Mouse (Mus musculus): ENCODE results near the gene Tmcc3. TPM values are rescaled to one million over a fixed set of nuclear protein-coding genes. Genes with fewer than 3 reads are reported as not detected.

The Tmcc3 gene
- polyA plus RNA-seq, 1 experiment: 0.01 TPM

- peaks cover 25% of the 10 kb centered on the region for H3K27me3 ChIP-seq (ENCODE audit: control insufficient read depth)
- TF ChIP-seq GATA1 (IDR thresholded peaks at IDR 0.05; ENCODE audit: low read length) (no peak), TAL1 (IDR thresholded peaks at IDR 0.05; ENCODE audit: low read length) (no peak)
- peaks cover 2% of the 10 kb centered on the region for H3K4me1 ChIP-seq (ENCODE audit: control insufficient read depth)
- H3K9me3 ChIP-seq (ENCODE audit: control insufficient read depth, low read length): peaks cover 4% of the 10 kb centered on the region; the same call in 1 of the 2 replicates
- H3K4me3 ChIP-seq (replicated peaks): no peak overlapping the region
- no peaks in the 10 kb centered on the region for H3K36me3 ChIP-seq (ENCODE audit: control insufficient read depth)
These were observed 1.4 kb downstream of the Tmcc3 start for GRCm38 (mm10) chr10:94313146-94313545.

- H3K27me3 ChIP-seq (ENCODE audit: control insufficient read depth): no peaks in the 10 kb centered on the region; the same call in 1 of the 2 replicates
- no peaks in the 10 kb centered on the region for H3K4me1 ChIP-seq (ENCODE audit: control insufficient read depth)
- TF ChIP-seq GATA1 (IDR thresholded peaks at IDR 0.05; ENCODE audit: low read length): no peak
- TF ChIP-seq TAL1 (IDR thresholded peaks at IDR 0.05; ENCODE audit: low read length): no peak
- H3K4me3 ChIP-seq (replicated peaks): no peak overlapping the region
- no peaks in the 10 kb centered on the region for H3K9me3 ChIP-seq (ENCODE audit: control insufficient read depth, low read length)
- H3K36me3 ChIP-seq (ENCODE audit: control insufficient read depth): no peaks in the 10 kb centered on the region
These were observed 6.8 kb downstream of the Tmcc3 start for GRCm38 (mm10) chr10:94318574-94318973.

GRCm38 (mm10) chr10:94329962-94330361 lies 18.2 kb downstream of the Tmcc3 start:
- Histone ChIP-seq H3K4me3 (replicated peaks) (no peak overlapping the region), H3K27me3 (ENCODE audit: control insufficient read depth) (no peaks in the 10 kb centered on the region), H3K9me3 (ENCODE audit: control insufficient read depth, low read length) (peaks cover 6% of the 10 kb centered on the region), H3K4me1 (ENCODE audit: control insufficient read depth) (no peaks in the 10 kb centered on the region), H3K36me3 (ENCODE audit: control insufficient read depth) (no peaks in the 10 kb centered on the region)
- no peak for TF ChIP-seq TAL1 (IDR thresholded peaks at IDR 0.05; ENCODE audit: low read length)
- no peak for TF ChIP-seq GATA1 (IDR thresholded peaks at IDR 0.05; ENCODE audit: low read length)

GRCm38 (mm10) chr10:94332358-94333137 lies 20.8 kb downstream of the Tmcc3 start:
- Histone ChIP-seq H3K4me3 (replicated peaks) (no peak overlapping the region), H3K36me3 (ENCODE audit: control insufficient read depth) (no peaks in the 10 kb centered on the region), H3K4me1 (ENCODE audit: control insufficient read depth) (no peaks in the 10 kb centered on the region), H3K27me3 (ENCODE audit: control insufficient read depth) (no peaks in the 10 kb centered on the region), H3K9me3 (ENCODE audit: control insufficient read depth, low read length) (no peaks in the 10 kb centered on the region; the same call in 1 of the 2 replicates)
- no peak for TF ChIP-seq TAL1 (IDR thresholded peaks at IDR 0.05; ENCODE audit: low read length)

GRCm38 (mm10) chr10:94333328-94333727 lies 21.6 kb downstream of the Tmcc3 start:
- no peaks in the 10 kb centered on the region for H3K4me1 ChIP-seq (ENCODE audit: control insufficient read depth)
- no peaks in the 10 kb centered on the region for H3K36me3 ChIP-seq (ENCODE audit: control insufficient read depth)
- H3K4me3 ChIP-seq (replicated peaks): no peak overlapping the region
- no peaks in the 10 kb centered on the region; the same call in 1 of the 2 replicates for H3K9me3 ChIP-seq (ENCODE audit: control insufficient read depth, low read length)
- TF ChIP-seq GATA1 (IDR thresholded peaks at IDR 0.05; ENCODE audit: low read length) (no peak), TAL1 (IDR thresholded peaks at IDR 0.05; ENCODE audit: low read length) (no peak)
- H3K27me3 ChIP-seq (ENCODE audit: control insufficient read depth): no peaks in the 10 kb centered on the region

- no peak for TF ChIP-seq GATA1 (IDR thresholded peaks at IDR 0.05; ENCODE audit: low read length)
- TF ChIP-seq TAL1 (IDR thresholded peaks at IDR 0.05; ENCODE audit: low read length): no peak
- Histone ChIP-seq H3K4me1 (ENCODE audit: control insufficient read depth) (no peaks in the 10 kb centered on the region), H3K27me3 (ENCODE audit: control insufficient read depth) (no peaks in the 10 kb centered on the region), H3K9me3 (ENCODE audit: control insufficient read depth, low read length) (peaks cover 5% of the 10 kb centered on the region), H3K36me3 (ENCODE audit: control insufficient read depth) (no peaks in the 10 kb centered on the region), H3K4me3 (replicated peaks) (no peak overlapping the region)
These were observed 23.3 kb downstream of the Tmcc3 start for GRCm38 (mm10) chr10:94335047-94335446.

GRCm38 (mm10) chr10:94336071-94336470 lies 24.3 kb downstream of the Tmcc3 start:
- Histone ChIP-seq H3K4me3 (replicated peaks) (no peak overlapping the region), H3K9me3 (ENCODE audit: control insufficient read depth, low read length) (peaks cover 5% of the 10 kb centered on the region), H3K27me3 (ENCODE audit: control insufficient read depth) (no peaks in the 10 kb centered on the region), H3K36me3 (ENCODE audit: control insufficient read depth) (no peaks in the 10 kb centered on the region), H3K4me1 (ENCODE audit: control insufficient read depth) (no peaks in the 10 kb centered on the region)
- TF ChIP-seq TAL1 (IDR thresholded peaks at IDR 0.05; ENCODE audit: low read length) (no peak), GATA1 (IDR thresholded peaks at IDR 0.05; ENCODE audit: low read length) (no peak)

- peaks cover 5% of the 10 kb centered on the region for H3K9me3 ChIP-seq (ENCODE audit: control insufficient read depth, low read length)
- no peak overlapping the region for H3K4me3 ChIP-seq (replicated peaks)
- no peaks in the 10 kb centered on the region for H3K27me3 ChIP-seq (ENCODE audit: control insufficient read depth)
- no peaks in the 10 kb centered on the region for H3K36me3 ChIP-seq (ENCODE audit: control insufficient read depth)
- H3K4me1 ChIP-seq (ENCODE audit: control insufficient read depth): no peaks in the 10 kb centered on the region
- TF ChIP-seq TAL1 (IDR thresholded peaks at IDR 0.05; ENCODE audit: low read length) (no peak), GATA1 (IDR thresholded peaks at IDR 0.05; ENCODE audit: low read length) (no peak)
These were observed 29.8 kb downstream of the Tmcc3 start for GRCm38 (mm10) chr10:94341501-94341900.

- no peak for TF ChIP-seq GATA1 (IDR thresholded peaks at IDR 0.05; ENCODE audit: low read length)
- TF ChIP-seq TAL1 (IDR thresholded peaks at IDR 0.05; ENCODE audit: low read length): no peak
- Histone ChIP-seq H3K4me3 (replicated peaks) (no peak overlapping the region), H3K27me3 (ENCODE audit: control insufficient read depth) (no peaks in the 10 kb centered on the region), H3K9me3 (ENCODE audit: control insufficient read depth, low read length) (peaks cover 5% of the 10 kb centered on the region), H3K36me3 (ENCODE audit: control insufficient read depth) (no peaks in the 10 kb centered on the region), H3K4me1 (ENCODE audit: control insufficient read depth) (no peaks in the 10 kb centered on the region)
These were observed 30.5 kb downstream of the Tmcc3 start for GRCm38 (mm10) chr10:94342256-94342655.

Measured in erythroblast, embryonic 14.5 days (primary cell).